Mouse (Mus musculus) lung, embryonic 15.5 days (tissue): ENCODE data around the gene Zfp131. TPM values are rescaled to one million over a fixed set of nuclear protein-coding genes. Genes with fewer than 3 reads are reported as not detected.
A peak's percentile ranks its signal among the peaks of the same experiment; 100 is the strongest.

Experiments used
- ATAC-seq: fragments of 200-750 bp; cut with Nextera tagmentation; 2 replicates; pipeline ENCODE4 v1.8.0; 2017; ENCODE audit warnings: moderate number of reproducible peaks, borderline replicate concordance; ENCODE audit not compliant: low FRiP score, low TSS enrichment; ENCODE audit errors: extremely low read depth
- H3K27ac ChIP-seq: fragments of 300-500 bp; sonication (generic); 2 replicates; pipeline ENCODE4 v1.5.1; 2015; ENCODE audit warnings: moderate library complexity, mild to moderate bottlenecking, inconsistent platforms
- H3K27me3 ChIP-seq: fragments of 300-500 bp; sonication (generic); 2 replicates; pipeline ENCODE4 v1.6.1; 2015; ENCODE audit warnings: inconsistent platforms
- H3K36me3 ChIP-seq: fragments of 300-500 bp; sonication (generic); 2 replicates; pipeline ENCODE4 v1.6.1; 2015; ENCODE audit warnings: inconsistent platforms
- H3K4me1 ChIP-seq: fragments of 300-500 bp; sonication (generic); 2 replicates; pipeline ENCODE4 v1.6.1; 2015; ENCODE audit warnings: inconsistent platforms
- H3K4me2 ChIP-seq: fragments of 300-500 bp; sonication (generic); 2 replicates; pipeline ENCODE4 v1.6.1; 2015; ENCODE audit warnings: inconsistent platforms, mild to moderate bottlenecking, moderate library complexity
- H3K4me3 ChIP-seq: fragments of 300-500 bp; sonication (generic); 2 replicates; pipeline ENCODE4 v1.5.1; 2015; ENCODE audit warnings: mild to moderate bottlenecking, inconsistent platforms
- H3K9ac ChIP-seq: fragments of 300-500 bp; sonication (generic); 2 replicates; pipeline ENCODE4 v1.6.1; 2015; ENCODE audit warnings: inconsistent platforms
- H3K9me3 ChIP-seq: fragments of 300-500 bp; sonication (generic); 2 replicates; pipeline ENCODE4 v1.6.1; 2016; ENCODE audit warnings: inconsistent platforms
- WGBS: fragments of 180-500 bp; shearing (Covaris S2); methylation state at CpG from one replicate; pipeline ENCODE4 v1.1.7; 2015; 5-methylcytosine and 5-hydroxymethylcytosine counted together
- polyA plus RNA-seq: library from polyadenylated mRNA; unstranded; fragments of >200 nt; fragmentation: Nextera tagmentation; extraction: Ambion mirVana; gene quantifications from 2 replicates; pipeline ENCODE4 v1.2.1, GENCODE M21; 2015

Gene Zfp131
- polyA plus RNA-seq, 1 experiment from 2014 or later, result 38.1 TPM

GRCm38 (mm10) chr13:119746930-119747329, 43.8 kb downstream of the Zfp131 start:
- no peak overlapping the region for H3K4me2 ChIP-seq
- H3K9me3 ChIP-seq, result no peaks in the 10 kb centered on the region
- H3K4me3 ChIP-seq, result no peak overlapping the region
- no peaks in the 10 kb centered on the region for H3K36me3 ChIP-seq
- H3K27ac ChIP-seq, result no peak overlapping the region
- H3K4me1 ChIP-seq, result peaks cover under 1% of the 10 kb centered on the region; the same call in 1 of the 2 replicates
- no peak for ATAC-seq
- 81% methylated on average over 4 of the region's 4 CpGs for WGBS
- H3K27me3 ChIP-seq, result no peaks in the 10 kb centered on the region
- no peak overlapping the region for H3K9ac ChIP-seq

- peaks cover 7% of the 10 kb centered on the region for H3K4me1 ChIP-seq
- H3K27me3 ChIP-seq, result no peaks in the 10 kb centered on the region
- no peak overlapping the region for H3K4me3 ChIP-seq
- H3K27ac ChIP-seq, result no peak overlapping the region
- WGBS, result 69% methylated on average over 3 of the region's 3 CpGs
- H3K9ac ChIP-seq, result no peak overlapping the region
- no peak overlapping the region for H3K4me2 ChIP-seq
- H3K36me3 ChIP-seq, result no peaks in the 10 kb centered on the region
- no peaks in the 10 kb centered on the region for H3K9me3 ChIP-seq
- ATAC-seq, result no peak
Measured at GRCm38 (mm10) chr13:119743470-119743869, 47.2 kb downstream of the Zfp131 start.

DNA sequence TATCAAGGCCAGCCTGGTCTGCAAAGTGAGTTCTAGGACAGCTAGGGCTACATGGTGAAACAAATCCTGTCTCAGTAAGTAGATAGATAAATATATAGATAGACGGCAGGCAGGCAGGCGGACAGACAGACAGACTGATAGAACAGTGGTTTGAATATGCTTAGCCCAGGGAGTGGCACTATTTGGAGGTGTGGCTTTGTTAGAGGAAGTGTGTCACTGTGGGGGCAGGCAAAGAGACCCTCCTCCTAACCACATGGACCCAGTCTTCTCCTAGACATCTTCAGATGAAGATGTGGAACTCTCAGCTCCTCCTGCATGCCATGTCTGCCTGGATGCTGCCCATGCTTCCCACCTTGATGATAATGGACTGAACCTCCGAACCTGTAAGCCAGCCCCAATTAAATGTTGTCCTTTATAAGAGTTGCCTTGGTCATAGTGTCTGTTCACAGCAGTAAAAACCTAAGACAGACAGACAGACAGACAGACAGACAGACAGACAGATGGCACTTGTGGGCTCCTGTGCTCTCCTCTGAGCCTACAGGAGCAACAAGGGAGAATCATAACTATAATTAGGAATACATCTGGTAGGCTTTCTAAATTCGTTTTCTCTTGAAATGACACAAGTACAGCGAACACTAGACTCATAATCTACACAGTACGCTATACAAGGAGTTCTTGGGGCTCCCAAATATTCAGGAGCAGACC, 47.8 kb downstream of the Zfp131 start:
- Histone ChIP-seq H3K4me2 (no peak overlapping the region), H3K4me1 (peaks cover 7% of the 10 kb centered on the region), H3K9ac (no peak overlapping the region), H3K27ac (no peak overlapping the region), H3K4me3 (no peak overlapping the region), H3K27me3 (no peaks in the 10 kb centered on the region), H3K9me3 (no peaks in the 10 kb centered on the region), H3K36me3 (no peaks in the 10 kb centered on the region)
- 80% methylated on average over 6 of the region's 6 CpGs for WGBS
- no peak for ATAC-seq

GRCm38 (mm10) chr13:119741390-119742237, 49.1 kb downstream of the Zfp131 start:
- Histone ChIP-seq H3K9me3 (no peaks in the 10 kb centered on the region), H3K27me3 (no peaks in the 10 kb centered on the region), H3K9ac (no peak overlapping the region), H3K4me1 (peaks cover 7% of the 10 kb centered on the region), H3K4me3 (peak overlapping the region; percentile 18), H3K36me3 (no peaks in the 10 kb centered on the region), H3K27ac (no peak overlapping the region), H3K4me2 (peak overlapping the region; percentile 50)
- WGBS, result 11% methylated on average over 19 of the region's 19 CpGs
- no peak for ATAC-seq

DNA sequence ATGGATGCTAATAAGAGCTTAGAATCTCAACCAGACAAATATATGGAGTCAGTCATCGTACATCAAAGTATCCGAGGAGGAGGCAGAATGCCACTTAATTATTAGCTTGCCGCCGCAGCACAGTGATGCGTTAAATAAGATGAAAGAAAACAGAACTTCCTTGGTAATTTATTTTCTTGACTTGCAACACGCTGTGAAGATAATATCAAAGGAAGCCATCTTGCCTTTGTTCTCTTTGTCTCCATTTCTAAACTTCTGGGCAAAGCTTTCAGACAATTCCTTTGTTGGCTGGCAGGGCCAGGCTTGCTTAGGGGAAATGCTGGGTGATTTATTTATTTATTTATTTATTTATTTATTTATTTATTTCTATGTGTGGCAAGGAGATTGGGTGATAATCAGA, 59.2 kb downstream of the Zfp131 start:
- ATAC-seq, result no peak
- Histone ChIP-seq H3K4me1 (no peaks in the 10 kb centered on the region), H3K9ac (no peak overlapping the region)

DNA sequence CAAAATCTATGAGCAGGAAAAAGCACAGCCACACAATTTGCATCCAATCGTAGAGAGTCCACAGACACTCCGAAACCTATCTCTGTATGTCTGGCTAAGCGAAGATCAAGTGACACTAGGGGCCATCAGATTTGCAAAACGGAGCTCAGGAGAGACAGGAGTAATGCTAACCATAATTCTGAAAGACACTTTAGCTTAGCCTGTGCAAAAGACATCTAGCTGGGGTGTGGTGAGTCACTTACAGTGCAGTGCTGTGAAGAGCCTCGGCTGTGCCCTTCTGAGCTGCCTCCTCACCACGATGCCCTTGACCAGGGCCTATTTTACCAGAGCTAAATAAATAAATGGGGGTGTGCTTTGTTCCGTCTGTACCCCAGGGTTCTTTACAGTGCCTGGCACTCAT, 61.3 kb downstream of the Zfp131 start:
- no peak overlapping the region for H3K4me2 ChIP-seq
- 76% methylated on average over 7 of the region's 7 CpGs for WGBS
- H3K9me3 ChIP-seq, result no peaks in the 10 kb centered on the region
- H3K9ac ChIP-seq, result no peak overlapping the region
- no peaks in the 10 kb centered on the region for H3K36me3 ChIP-seq
- H3K4me3 ChIP-seq, result no peak overlapping the region
- no peaks in the 10 kb centered on the region for H3K4me1 ChIP-seq
- no peak overlapping the region for H3K27ac ChIP-seq
- ATAC-seq, result no peak
- no peaks in the 10 kb centered on the region for H3K27me3 ChIP-seq

More for the DNA sequence above, 59.2 kb downstream of the Zfp131 start:
- no peak overlapping the region for H3K4me2 ChIP-seq
- H3K27ac ChIP-seq, result no peak overlapping the region
- H3K27me3 ChIP-seq, result no peaks in the 10 kb centered on the region
- H3K36me3 ChIP-seq, result no peaks in the 10 kb centered on the region
- H3K9me3 ChIP-seq, result no peaks in the 10 kb centered on the region
- no peak overlapping the region for H3K4me3 ChIP-seq
- 59% methylated on average over 6 of the region's 6 CpGs for whole genome bisulfite sequencing

- no peak overlapping the region for H3K9ac ChIP-seq
- 47% methylated on average over 26 of the region's 26 CpGs for WGBS
- H3K27me3 ChIP-seq, result no peaks in the 10 kb centered on the region
- H3K9me3 ChIP-seq, result no peaks in the 10 kb centered on the region
- H3K4me2 ChIP-seq, result no peak overlapping the region
- H3K4me3 ChIP-seq, result no peak overlapping the region
- H3K4me1 ChIP-seq, result no peaks in the 10 kb centered on the region
- H3K36me3 ChIP-seq, result no peaks in the 10 kb centered on the region
- ATAC-seq, result no peak
- no peak overlapping the region for H3K27ac ChIP-seq
Measured at GRCm38 (mm10) chr13:119727608-119728387, 62.9 kb downstream of the Zfp131 start.

GRCm38 (mm10) chr13:119724541-119724940, 66.1 kb downstream of the Zfp131 start:
- Histone ChIP-seq H3K27ac (no peak overlapping the region), H3K9me3 (no peaks in the 10 kb centered on the region), H3K4me3 (no peak overlapping the region), H3K4me2 (no peak overlapping the region), H3K4me1 (no peaks in the 10 kb centered on the region), H3K9ac (no peak overlapping the region), H3K36me3 (no peaks in the 10 kb centered on the region), H3K27me3 (no peaks in the 10 kb centered on the region)
- WGBS, result 80% methylated on average over 7 of the region's 7 CpGs
- no peak for ATAC-seq

DNA sequence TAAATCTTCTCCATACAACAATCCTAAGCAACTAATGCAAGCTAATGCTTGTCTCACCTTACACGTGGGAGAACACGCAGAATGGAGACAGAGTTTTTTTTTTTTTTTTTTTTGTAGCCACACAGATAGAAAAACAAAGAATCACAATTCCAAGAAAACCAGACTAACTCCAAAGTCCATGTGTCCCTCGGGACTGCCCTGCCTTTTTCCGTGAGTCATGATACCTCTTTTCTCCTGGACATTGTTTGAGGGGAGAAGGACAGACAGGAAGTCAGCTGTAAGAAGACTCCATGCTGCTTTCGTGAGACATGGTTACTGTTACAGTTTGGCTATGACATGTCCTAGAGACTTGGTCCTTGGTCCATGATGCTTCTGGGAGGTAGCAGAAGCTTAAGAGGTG, 67.3 kb downstream of the Zfp131 start:
- H3K36me3 ChIP-seq, result no peaks in the 10 kb centered on the region
- H3K27ac ChIP-seq, result no peak overlapping the region
- H3K27me3 ChIP-seq, result no peaks in the 10 kb centered on the region
- no peak overlapping the region for H3K4me2 ChIP-seq
- H3K4me3 ChIP-seq, result no peak overlapping the region
- no peaks in the 10 kb centered on the region for H3K9me3 ChIP-seq
- H3K4me1 ChIP-seq, result no peaks in the 10 kb centered on the region
- no peak overlapping the region for H3K9ac ChIP-seq
- 81% methylated on average over 5 of the region's 5 CpGs for WGBS
- ATAC-seq, result no peak

GRCm38 (mm10) chr13:119722447-119722846, 68.2 kb downstream of the Zfp131 start:
- ATAC-seq, result no peak
- Histone ChIP-seq H3K4me2 (no peak overlapping the region), H3K27ac (no peak overlapping the region), H3K4me1 (no peaks in the 10 kb centered on the region), H3K36me3 (no peaks in the 10 kb centered on the region), H3K9ac (no peak overlapping the region), H3K4me3 (no peak overlapping the region), H3K9me3 (no peaks in the 10 kb centered on the region), H3K27me3 (no peaks in the 10 kb centered on the region)
- WGBS, result 70% methylated on average over 3 of the region's 3 CpGs

DNA sequence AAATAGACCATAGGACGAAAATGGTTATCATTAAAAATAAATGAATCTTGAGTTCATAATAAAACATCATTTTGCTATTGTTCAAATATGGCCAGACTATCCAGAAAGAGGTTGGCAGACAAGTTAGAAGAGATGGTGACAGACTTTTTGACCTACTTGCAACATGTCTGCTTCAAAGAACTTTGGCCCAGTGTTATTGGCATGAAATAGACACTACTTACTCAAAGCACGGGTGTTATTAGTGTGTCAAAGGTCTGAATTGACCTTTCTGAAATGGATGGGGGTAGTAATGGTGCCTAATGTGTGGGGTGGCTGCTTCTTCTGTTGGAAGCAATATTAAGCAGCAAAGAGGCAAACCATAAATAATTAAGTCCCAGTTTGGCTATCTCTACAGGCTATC, 74.6 kb downstream of the Zfp131 start:
- 86% methylated on average over 2 of the region's 2 CpGs for WGBS
- Histone ChIP-seq H3K9ac (no peak overlapping the region), H3K9me3 (no peaks in the 10 kb centered on the region), H3K4me3 (no peak overlapping the region), H3K27ac (no peak overlapping the region), H3K36me3 (no peaks in the 10 kb centered on the region), H3K27me3 (no peaks in the 10 kb centered on the region), H3K4me1 (no peaks in the 10 kb centered on the region), H3K4me2 (no peak overlapping the region)
- no peak for ATAC-seq
